Mouse (Mus musculus): ENCODE results near the gene Hcrtr1. TPM values are rescaled to one million over a fixed set of nuclear protein-coding genes. Genes with fewer than 3 reads are reported as not detected.

Gene Hcrtr1
- total RNA-seq, 2 experiments from 2014 or later: 1.6 to 2.4 TPM

DNA sequence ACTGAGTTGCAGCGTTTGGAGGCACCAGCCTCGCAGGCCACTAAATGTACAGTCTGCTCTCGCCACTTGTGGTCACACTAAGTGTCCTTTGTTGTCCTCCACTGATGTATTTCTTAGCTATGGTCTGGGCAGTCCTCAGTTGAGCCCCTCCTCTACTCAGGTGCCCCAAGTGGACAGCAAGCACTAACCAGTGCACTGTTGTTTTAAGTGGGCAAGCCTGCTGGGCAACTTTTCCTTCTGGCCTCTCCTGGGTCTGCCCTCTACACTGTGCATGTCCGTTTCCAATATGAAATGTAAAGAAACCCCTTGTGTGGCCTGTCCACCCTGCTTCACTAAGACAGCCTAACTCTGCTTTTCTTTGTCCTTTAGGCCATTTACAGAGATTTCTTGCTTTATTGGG lies 15.0 kb downstream of the Hcrtr1 start:
- no peak for DNase-seq (ENCODE audit: low spot score in 2 of 2)

GRCm38 (mm10) chr4:130123020-130123419 lies 16.1 kb downstream of the Hcrtr1 start:
- DNase-seq (ENCODE audit: low spot score in 2 of 2): no peak

GRCm38 (mm10) chr4:130121560-130121959 lies 17.6 kb downstream of the Hcrtr1 start:
- DNase-seq (ENCODE audit: low spot score in 2 of 2): no peak

DNA sequence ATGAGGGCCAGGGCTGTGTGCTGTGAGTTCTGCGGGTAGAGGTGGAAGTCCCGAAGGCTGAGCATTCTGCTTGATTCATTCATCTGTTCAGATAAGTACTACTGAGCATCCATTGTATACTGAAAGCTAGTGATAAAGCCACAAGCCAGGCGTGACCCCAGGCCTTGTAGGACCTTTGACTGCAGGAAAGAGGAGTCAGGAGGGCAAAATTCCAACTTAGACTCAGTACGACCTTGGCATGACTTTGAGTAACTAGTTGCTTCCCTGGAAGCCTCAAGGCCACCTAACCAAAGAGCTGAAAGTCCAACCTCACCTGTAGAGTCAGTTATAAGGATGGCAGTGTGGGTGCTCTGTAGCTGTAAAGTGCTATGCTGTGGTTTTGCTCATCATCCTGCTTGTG lies 18.4 kb downstream of the Hcrtr1 start:
- DNase-seq (ENCODE audit: low spot score in 2 of 2): no peak

GRCm38 (mm10) chr4:130112732-130113131 lies 26.4 kb downstream of the Hcrtr1 start:
- no peak for DNase-seq (ENCODE audit: low spot score in 2 of 2)

GRCm38 (mm10) chr4:130112299-130112698 lies 26.9 kb downstream of the Hcrtr1 start:
- DNase-seq (ENCODE audit: low spot score in 2 of 2): peak in 1 of 2 experiments; percentile 12

GRCm38 (mm10) chr4:130110091-130110490 lies 29.1 kb downstream of the Hcrtr1 start:
- DNase-seq (ENCODE audit: low spot score in 2 of 2): peak; percentile 14 to 55

DNA sequence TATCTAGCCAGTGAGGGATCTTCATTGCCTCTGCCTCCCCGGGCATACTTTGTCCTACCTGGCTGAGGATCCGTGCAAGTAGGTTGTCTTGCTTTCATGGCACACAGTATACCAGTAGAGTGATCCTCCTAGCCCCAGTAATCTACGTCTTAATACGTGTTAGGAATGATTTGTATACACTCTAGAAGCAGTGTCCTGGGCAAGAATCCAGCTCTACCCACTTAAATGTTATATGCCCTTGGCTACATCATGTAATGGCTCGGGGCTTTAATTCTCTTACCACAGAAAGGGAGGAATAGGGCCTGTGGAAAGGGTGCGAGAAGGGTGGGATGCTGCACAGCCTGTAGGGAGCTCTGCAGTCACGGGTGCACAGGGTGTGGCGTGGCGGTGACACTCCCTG lies 29.5 kb downstream of the Hcrtr1 start:
- no peak for DNase-seq (ENCODE audit: low spot score in 2 of 2)

GRCm38 (mm10) chr4:130108929-130109328 lies 30.2 kb downstream of the Hcrtr1 start:
- DNase-seq (ENCODE audit: low spot score in 2 of 2): no peak

DNA sequence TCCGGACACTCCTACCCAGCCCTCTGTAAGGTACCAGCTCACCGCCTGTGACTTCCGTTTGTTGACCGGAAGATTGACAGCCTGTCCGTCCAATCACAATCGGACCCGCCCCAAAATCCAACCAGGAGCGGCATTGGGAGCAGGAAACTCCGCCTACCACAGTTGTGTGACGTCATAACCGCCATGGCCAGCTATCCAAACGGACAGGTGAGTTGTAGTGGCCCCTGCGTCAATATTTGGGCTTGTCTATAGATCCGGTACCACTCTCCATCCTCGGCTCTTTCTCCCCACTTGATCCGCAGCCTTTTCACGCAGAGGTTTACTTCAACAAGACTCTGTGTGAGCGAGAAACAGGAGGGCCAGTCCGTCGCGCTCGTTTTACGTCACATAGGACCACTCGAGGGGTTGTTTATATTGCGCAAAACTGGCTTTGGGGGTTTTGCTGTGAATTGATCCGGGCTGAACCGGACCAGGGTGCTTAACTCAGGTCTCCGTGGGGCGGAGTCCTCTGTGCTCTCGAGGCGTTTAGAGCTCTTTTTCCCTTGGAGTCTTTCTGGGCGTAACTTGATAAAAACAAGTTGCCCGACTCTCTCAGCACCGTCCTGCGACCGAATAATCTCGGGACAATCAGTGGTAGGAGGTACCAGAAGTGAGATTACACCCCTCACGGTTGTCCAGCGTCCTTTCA lies 31.6 kb downstream of the Hcrtr1 start:
- DNase-seq (ENCODE audit: low spot score in 2 of 2): peak; percentile 100

- DNase-seq (ENCODE audit: low spot score in 2 of 2): no peak
Observed at GRCm38 (mm10) chr4:130107065-130107443, 32.1 kb downstream of the Hcrtr1 start.

GRCm38 (mm10) chr4:130104584-130104983 lies 34.6 kb downstream of the Hcrtr1 start:
- DNase-seq (ENCODE audit: low spot score in 2 of 2): no peak

GRCm38 (mm10) chr4:130103632-130104031 lies 35.5 kb downstream of the Hcrtr1 start:
- no peak for DNase-seq (ENCODE audit: low spot score in 2 of 2)

DNA sequence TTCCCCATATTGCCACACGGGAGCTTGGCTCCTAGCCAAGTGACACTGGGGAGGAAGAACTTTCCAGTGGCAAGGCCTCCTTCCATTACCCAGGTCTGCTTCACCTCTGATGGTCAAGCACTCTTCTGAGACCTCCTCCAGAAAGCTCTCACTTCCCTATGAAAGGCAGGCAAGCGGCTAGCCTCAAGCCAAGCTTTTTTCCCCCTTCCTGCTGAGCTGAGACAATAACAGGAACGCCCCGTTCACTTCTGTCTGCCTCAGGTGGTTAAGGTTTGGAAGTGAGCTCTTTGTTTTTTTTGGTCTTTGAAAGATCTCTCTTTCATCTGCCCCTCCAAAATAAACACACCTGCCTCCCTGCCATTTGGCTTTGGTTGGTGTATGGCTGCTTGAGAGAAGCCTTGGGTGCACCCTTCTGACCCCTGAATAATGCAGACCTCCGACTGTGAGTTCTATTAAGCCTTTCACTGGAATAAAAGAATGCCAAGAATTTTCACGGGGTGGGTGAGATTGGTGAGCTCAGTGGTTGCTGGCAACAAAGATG lies 37.0 kb downstream of the Hcrtr1 start, which contains the start of gene Pef1:
TSS of gene Pef1 (plus strand) at position 448 of the 541 bp plus-strand sequence.
- no peak for DNase-seq (ENCODE audit: low spot score in 2 of 2)

DNA sequence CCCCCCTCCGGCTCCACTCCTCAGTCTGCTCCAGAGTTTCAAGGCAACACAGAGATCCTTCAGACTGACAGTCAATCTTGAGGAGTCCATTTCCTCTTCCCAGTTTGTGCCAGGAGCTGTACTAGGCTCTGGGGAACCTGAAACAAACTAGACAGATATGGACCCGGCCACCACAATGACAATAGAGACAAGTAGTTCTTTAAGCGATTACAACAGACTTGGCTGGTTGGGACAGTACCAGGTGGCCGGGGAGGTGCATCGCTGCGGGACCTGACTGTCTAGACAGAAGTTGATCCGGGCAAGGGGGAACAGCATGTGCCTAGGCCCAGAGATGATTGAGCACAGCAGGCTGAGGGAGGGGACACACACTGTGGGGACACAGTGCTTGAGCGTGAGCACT lies 38.0 kb downstream of the Hcrtr1 start:
- no peak for DNase-seq (ENCODE audit: low spot score in 2 of 2)

DNA sequence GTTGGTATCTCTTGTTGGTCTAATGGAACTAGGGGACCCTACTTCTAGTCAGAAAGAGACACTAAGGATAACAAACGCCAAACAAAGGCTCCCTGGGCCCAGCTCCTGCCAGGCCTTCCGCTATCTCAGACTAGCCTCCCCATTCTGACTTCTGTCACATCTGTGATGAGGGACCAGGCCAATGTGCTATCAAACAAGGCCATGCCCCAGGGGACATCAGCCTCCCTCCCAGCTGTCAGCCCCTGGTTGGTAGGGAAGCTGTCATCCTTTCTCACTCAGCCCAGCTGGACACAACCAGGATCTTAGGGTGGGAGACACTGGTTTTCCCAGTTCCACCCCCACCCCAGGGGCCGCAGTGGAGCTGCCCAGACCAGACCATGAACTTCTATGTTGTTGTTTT lies 44.0 kb downstream of the Hcrtr1 start:
- DNase-seq (ENCODE audit: low spot score in 2 of 2): no peak

DNA sequence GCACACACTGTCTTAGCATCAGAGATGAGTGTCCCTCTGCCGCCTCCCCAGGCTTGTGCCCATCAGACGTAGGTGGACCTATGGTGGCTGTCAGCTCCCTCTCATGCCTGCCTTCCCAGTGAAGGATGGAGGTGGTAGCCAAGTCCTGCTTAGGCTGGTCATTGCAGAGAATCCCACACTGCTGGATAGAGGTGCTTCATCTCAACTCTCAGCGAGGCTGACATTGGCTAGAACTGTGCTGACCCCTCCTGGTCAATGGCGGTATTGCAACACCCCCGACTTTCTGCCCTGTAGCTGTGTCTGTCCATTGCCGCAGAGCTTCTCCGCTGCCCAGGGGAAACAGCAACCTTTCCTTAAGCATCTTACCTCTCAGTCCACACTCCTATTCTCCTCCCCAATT lies 51.9 kb downstream of the Hcrtr1 start:
- DNase-seq (ENCODE audit: low spot score in 2 of 2): peak; percentile 94 to 99

GRCm38 (mm10) chr4:130085246-130085820 lies 53.8 kb downstream of the Hcrtr1 start:
- DNase-seq (ENCODE audit: low spot score in 2 of 2): no peak

DNA sequence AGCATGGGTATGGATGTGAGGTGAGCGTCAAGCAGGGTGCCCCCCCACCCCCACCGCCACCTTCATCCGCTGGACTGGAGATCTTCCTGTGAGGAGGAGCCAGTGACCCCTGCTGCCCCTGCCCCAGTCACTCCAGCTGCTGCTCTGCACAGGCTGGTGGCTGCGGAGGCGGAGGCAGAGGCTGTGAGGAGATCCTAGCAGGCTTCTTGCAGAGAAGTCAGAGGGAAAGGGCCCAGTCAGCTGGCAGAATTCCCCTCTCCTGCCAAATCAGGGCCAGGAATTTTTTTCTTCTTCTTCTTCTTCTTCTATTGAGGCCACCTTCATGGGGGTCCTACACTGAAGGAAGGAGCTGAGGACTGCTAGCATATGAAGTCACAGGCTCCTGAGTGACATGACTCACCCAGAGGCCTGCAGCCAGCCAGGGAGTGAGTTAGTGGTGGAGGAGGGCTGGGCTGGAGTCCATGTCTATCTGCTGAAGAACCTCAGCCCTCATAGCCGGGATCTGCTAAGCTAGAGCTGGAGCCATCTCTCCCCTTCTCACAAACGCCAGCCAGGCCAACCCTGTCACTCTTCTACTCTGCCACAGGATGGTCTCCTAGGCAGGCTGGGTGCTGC lies 54.7 kb downstream of the Hcrtr1 start:
- DNase-seq (ENCODE audit: low spot score in 2 of 2): peak; percentile 29 to 37

- DNase-seq (ENCODE audit: low spot score in 2 of 2): no peak
Observed at GRCm38 (mm10) chr4:130082211-130082610, 56.9 kb downstream of the Hcrtr1 start.

- DNase-seq (ENCODE audit: low spot score in 2 of 2): peak; percentile 58 to 78
Observed at GRCm38 (mm10) chr4:130081345-130082190, 57.6 kb downstream of the Hcrtr1 start.
